Mouse (Mus musculus): ENCODE measurements around the gene Srpr.

Gene Srpr

DNA sequence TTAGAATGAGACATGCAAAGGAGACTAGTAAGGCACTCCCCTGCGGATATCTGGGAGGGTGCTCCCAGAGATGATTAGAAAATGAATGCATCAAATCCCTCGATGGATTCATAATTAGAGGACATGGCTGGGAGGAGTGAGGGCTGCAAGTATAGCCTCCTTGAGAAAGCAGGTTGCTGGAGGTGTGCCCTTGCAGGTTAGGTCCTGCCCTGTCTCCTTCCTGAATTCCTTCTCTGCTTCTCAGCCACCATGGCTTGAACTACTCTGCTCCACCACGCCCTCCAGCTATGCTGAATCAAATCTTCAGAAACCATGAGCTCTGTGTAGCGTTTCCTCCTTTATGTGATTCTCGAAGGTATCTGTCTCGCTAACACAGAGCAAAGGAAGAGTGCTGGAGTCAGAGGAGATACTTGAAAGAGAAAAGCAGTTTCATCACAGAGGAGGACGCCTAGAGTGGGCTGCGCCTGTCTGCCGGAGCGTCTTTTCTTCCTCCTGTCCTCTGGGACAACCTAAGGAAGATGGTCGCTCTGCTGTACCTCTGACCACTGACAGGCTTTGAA, 6.9 kb upstream of the Srpr start:
- no peak for DNase-seq

DNA sequence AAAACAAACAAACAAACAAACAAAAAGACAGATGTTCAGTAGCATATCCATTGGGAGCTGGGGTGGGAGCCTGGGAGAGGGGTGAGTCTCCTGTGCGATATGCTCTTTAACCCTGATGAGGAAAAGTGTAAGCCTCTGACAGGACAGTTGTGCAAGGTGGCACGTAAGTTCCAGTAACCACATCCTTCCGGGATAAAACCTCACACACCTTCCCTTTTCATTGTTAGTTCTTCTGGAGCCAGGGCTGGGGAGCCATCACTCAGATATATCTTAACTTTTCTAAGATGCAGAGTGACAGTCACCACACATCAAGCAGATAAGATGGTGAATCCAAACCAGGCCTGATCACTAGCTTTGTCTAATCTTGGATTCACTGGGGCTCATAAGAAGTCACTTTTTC, 5.9 kb upstream of the Srpr start:
- DNase-seq: no peak

GRCm38 (mm10) chr9:35197625-35198024, 2.4 kb upstream of the Srpr start:
- DNase-seq: no peak

GRCm38 (mm10) chr9:35198351-35198750, 1.6 kb upstream of the Srpr start:
- DNase-seq: no peak

DNA sequence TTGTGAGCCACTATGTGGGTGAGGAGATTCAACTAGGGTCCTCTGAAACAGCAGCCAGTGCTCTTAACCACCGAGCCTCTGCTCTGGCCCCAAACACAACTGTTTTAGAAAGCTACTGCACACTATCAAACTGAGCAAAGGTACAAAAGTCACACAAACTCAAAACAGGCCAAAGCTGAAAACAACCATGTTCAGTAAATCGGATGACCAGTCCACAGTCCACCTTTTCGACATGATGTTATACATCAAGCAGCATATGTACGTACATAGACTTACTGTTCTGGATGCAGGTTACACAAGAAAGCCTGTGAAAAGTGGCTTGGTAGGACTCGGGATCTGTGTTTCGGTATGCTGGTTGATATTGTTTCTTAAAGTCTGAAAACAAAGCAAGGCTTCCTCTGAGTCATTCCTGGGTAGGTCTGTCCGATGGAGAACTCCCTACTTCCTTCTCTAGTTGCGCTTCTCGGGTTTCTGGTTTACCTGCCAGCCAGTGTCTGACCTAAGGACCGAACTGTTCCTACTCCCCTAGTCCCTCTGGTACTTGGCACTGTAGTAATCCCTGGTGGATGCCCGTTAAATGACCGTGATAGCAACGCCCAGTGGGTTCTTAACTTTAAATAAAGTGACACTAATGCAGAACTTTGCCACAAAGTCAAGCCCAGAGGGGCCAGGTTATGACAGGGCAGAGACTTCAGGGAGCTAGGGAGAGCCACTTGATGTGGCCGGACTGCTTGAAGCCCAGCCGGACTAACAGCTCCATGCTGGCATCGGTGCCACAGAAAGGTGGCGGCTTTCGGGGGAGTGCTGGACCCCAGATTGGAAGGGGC, 817 bp upstream of the Srpr start:
- no peak for DNase-seq

DNA sequence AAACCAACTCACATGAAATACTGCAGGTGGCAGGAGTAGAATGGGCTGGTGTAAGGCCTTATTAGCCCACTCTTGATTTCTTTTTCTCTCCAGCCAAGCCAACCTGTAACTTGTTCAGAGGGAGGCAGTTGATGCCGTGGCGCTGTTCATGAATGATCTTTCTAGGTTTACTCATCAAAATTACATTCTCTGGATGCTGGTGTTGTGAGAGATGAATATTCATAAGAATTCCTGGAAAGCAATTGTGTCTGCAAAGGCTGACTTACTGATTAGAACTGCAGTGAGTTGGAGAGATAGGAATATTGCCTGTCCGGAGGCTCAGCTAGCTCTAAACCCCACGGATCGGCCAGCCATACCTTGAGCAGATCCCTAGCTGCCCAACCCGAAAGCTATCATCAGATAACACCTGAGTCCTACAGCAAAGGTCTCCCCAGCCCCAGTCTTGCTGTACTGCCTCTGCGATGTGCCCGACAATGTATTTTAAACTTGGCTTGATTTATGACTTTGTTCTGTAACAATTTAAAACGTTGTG, 620 bp downstream of the Srpr start:
- DNase-seq: peak; percentile 11

- no peak for DNase-seq
Observed at GRCm38 (mm10) chr9:35203536-35203935, 3.6 kb downstream of the Srpr start.

DNA sequence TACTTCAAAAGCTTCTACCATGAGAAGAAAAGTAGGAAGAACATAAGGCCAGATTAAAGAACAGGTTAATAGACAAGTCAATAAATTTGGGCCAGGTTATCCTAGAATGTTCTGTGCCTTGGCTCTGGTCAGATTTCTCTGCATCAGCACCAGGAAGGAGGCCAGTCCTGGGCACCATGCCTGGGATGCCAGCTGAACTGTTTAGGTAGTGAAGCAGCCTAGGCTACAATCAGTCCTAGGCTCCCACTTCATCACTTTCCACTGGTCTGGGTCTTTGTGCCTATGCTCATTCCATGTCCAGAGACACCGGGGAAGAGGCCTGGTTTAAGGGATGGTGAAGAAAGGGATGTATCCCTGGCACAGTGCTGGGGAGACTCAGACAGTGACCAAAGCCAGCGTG, 4.4 kb downstream of the Srpr start:
- DNase-seq: no peak

GRCm38 (mm10) chr9:35210542-35211474, 10.8 kb downstream of the Srpr start, which contains the start of gene Foxred1:
Gene Foxred1, minus strand, starts transcription at chr9:35211055.
- peak; percentile 100 for DNase-seq

DNA sequence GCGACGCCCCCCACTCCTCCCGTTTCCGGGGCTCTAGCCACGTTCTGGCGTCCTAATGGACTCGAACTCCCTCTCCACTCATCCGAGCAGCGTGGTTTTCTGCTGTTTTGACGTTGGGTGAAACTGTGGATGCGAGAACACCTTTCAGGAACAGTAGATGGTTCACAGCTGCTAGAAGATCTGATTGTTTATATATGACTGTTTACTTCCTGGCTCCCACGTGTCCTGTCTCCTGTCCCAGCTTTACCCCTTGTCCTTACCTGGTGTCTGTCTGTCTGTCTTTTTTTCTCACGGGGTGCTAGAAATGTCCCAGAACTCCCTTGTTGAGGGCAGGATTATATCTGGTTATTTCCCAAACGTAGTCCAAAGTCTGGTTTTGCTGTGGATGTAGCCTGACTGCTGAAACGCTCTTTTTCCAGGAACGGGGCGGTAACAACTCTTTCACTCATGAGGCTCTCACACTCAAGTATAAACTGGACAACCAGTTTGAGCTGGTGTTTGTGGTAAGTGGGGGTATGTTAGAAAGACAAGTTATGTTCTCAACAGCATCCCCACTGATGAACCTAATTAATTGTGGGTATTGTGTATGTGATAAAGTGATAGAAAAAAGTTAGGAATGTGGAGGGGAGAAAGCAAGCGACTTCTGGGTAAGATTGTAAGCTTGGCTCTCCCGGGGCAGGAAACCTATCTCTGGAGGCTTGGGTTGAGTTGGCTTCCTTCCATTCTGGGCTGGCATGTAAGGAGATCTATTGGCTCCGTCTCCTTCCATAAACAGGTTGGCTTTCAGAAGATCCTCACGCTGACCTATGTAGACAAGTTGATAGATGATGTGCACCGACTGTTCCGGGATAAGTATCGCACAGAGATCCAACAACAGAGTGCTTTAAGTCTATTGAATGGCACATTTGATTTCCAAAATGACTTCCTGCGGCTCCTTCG, 11.9 kb downstream of the Srpr start:
- no peak for DNase-seq

- DNase-seq: no peak
Observed at GRCm38 (mm10) chr9:35217963-35218362, 18.0 kb downstream of the Srpr start.

DNA sequence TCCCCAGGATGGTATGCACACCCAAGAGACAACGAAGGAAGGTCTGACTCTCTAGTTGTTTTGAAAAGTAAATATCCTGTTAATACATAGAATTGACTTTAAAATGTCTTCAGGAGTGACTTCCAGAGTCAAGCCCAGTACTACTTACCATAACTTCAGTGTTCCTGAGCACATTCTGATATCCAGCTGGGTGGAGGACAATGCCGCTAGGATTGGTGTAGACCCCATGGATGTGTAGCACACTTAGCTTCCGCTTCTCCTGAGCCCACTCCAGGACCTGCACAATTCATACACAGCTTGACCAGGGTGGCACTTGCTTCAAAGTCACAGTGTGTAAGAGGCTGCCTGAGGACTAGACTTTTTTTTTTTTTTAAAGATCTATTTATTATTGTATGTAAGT, 23.5 kb downstream of the Srpr start:
- no peak for DNase-seq

DNA sequence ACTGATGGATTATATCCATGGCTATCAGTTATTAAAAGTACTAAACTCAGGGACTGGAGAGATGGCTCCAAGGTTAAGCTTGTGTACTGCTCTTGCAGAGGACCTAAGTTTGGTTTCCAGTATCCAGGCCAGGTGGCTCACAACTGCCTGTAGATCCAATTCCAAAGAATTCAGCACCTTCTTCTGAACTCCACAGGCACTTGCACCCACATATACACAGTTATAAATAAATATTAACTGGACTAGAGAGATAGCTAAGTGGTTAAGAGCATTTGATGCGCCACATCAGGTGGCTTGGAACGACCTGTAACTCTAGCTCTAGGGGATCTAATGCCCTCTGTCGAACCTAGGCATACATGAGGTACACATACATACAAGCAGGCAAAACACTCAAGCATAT, 28.7 kb downstream of the Srpr start:
- DNase-seq: no peak

- no peak for DNase-seq
Observed at GRCm38 (mm10) chr9:35235996-35236395, 36.0 kb downstream of the Srpr start.

DNA sequence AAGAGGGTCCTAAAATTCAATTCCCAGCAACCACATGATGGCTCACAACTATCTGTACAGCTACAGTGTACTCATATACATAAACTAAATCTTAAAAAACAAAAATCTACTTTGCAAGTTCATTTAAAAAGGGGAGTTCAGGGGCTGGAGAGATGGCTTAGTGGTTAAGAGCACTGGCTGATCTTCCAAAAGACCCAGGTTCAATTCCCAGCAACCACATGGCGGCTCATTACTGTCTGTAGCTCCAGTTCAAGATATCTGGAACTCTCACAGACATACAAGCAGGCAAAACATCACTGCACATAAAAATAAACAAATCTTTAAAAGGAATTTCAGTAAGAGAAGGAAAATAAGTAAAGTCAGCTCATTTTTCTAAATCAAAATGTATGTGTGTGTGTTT, 38.4 kb downstream of the Srpr start:
- no peak for DNase-seq

GRCm38 (mm10) chr9:35238915-35239571, 39.1 kb downstream of the Srpr start:
- peak; percentile 16 for DNase-seq

DNA sequence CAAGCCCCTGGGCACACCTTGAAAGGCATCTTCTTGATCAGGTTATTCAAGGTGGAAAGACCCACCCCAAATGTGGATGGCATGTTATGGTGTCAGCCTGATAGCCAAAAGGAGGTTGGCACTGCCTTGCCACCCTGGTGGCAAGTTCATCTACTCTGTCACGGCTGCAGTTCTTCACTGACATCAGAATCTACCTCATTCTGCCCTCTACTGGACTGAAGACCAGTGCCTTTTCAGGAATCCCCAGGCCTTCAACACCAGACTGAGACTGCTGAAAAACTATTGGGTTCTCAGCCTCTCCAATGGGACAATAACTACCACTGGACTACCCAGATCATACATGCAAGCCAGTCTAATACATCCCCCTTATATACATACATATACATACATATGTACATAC, 39.8 kb downstream of the Srpr start:
- no peak for DNase-seq

- DNase-seq: no peak
Observed at GRCm38 (mm10) chr9:35247405-35247804, 47.4 kb downstream of the Srpr start.

DNA sequence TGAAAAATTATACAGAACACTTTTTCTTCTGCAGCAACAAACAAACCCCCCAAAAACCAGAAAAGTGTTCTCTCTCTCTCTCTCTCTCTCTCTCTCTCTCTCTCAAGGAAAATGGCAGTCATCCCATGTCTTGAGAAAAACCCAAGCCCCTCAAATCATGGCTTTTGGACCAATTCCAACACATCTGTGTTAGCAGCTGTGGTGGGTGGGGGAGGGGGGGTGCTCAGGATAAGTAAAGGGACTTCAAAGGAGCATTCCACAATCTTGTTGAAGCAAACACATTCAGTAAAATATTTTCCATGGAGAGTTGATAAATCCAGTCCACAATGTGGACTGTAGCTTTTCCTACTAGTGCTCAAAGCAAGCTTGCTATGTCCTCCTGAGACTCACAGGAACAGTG, 49.5 kb downstream of the Srpr start:
- peak; percentile 14 for DNase-seq

DNA sequence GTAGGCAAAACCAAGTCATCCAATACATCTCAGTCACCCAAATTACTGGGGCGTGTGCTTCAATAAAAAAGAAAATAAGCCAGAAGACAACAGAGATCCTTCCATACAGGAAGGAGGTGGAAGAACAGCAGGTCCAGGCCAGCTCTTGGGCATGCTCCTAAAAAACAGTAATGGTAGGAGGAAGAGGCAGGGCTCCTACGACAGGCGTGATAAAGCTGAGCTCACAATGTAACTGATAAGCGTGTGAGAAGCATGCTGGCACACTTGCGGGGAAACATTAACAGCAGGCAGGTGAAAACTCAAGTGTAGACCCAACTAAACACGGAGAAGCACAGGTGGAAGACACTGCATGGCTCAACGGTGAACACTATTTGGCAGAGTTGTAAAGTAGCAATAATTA, 57.4 kb downstream of the Srpr start:
- no peak for DNase-seq

DNA sequence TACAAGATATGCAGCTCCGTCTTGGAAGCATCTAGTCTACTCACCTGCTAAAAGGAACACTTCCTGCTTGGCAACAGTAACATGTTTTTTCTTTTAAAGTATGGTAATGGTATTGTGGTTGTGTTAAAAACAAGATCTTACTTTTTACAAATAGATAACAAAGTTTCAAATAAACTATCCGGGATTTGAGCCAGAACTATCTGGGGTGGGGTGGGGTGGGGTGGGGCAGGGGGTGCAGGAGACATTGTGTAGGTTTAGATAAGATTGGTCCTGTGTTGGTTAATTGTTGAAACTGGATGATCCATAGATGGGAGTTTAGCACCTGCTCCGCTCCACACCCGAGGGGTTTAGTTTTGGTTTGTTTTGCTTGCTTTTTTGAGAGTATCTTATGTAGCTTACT, 62.4 kb downstream of the Srpr start:
- no peak for DNase-seq

DNA sequence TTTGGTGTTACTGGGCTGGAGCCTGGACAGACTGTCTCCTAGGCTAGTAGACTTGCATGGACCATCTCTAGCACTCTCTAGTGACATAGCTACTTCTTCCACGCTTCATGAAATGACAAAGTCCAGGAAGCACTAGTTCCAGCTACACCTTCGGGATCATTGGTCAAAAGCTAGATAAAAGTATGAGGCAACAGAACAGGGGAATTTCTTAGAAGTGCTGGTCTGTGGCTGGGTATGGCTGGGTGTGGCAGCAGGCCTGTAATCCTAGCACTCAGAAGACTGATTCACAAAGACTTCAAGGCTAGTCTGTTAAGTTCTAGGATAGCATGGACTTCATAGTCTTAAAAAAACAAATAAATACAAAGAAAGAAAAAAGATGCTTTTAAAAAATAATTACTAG, 63.5 kb downstream of the Srpr start:
- DNase-seq: no peak

Data from embryo, embryonic 11 days (tissue).